Mouse (Mus musculus) MEL (cell line): ENCODE data around the gene Uggt1.

ENCODE experiments used
- CTCF ChIP-seq, 3 experiments: IDR thresholded peaks in 2 of 3; conservative IDR thresholded peaks in 1 of 3; 2 replicates each; pipeline ENCODE4 v1.5.1; 2011 to 2012; ENCODE audit warnings: low read length in 3 of 3, low read depth in 2 of 3, mild to moderate bottlenecking in 2 of 3, improper control_type of control experiment in 1 of 3, inconsistent platforms in 1 of 3, mixed read lengths in 1 of 3, moderate library complexity in 1 of 3; ENCODE audit not compliant: control insufficient read depth in 1 of 3, insufficient read depth in 1 of 3, poor library complexity in 1 of 3, severe bottlenecking in 1 of 3
- EP300 ChIP-seq, 2 experiments: IDR thresholded peaks; 2 replicates each; pipeline ENCODE4 v1.6.1; 2011; ENCODE audit warnings: improper control_type of control experiment in 2 of 2, low read length in 2 of 2, low read depth in 1 of 2, mild to moderate bottlenecking in 1 of 2
- ETS1 ChIP-seq: IDR thresholded peaks from 2 replicates; pipeline ENCODE4 v1.6.1; 2012; ENCODE audit warnings: low read depth, mild to moderate bottlenecking, inconsistent platforms, low read length, improper control_type of control experiment, moderate library complexity
- GABPA ChIP-seq: IDR thresholded peaks from 2 replicates; pipeline ENCODE4 v1.6.1; 2012; ENCODE audit warnings: low read depth, mild to moderate bottlenecking, inconsistent platforms, low read length, improper control_type of control experiment, moderate library complexity
- MAX ChIP-seq: IDR thresholded peaks from 2 replicates; pipeline ENCODE4 v1.6.1; 2011; ENCODE audit warnings: low read length, improper control_type of control experiment
- MEF2A ChIP-seq: IDR thresholded peaks from 2 replicates; pipeline ENCODE4 v1.6.1; 2014; ENCODE audit warnings: low read depth, mild to moderate bottlenecking, inconsistent platforms, low read length, improper control_type of control experiment; ENCODE audit not compliant: poor library complexity, insufficient replicate concordance, severe bottlenecking; ENCODE audit errors: extremely low read depth
- MYC ChIP-seq: IDR thresholded peaks from 2 replicates; pipeline ENCODE4 v1.6.1; 2011; ENCODE audit warnings: low read depth, mild to moderate bottlenecking, low read length, improper control_type of control experiment, moderate library complexity
- POLR2A ChIP-seq, 2 experiments: IDR thresholded peaks; 2 replicates each; pipeline ENCODE4 v1.6.1; 2011 to 2012; ENCODE audit warnings: low read length in 2 of 2, mild to moderate bottlenecking in 2 of 2, control low read depth in 1 of 2, improper control_type of control experiment in 1 of 2, low read depth in 1 of 2, moderate library complexity in 1 of 2; ENCODE audit not compliant: control insufficient read depth in 1 of 2, insufficient read depth in 1 of 2, poor library complexity in 1 of 2
- POLR2AphosphoS5 ChIP-seq: IDR thresholded peaks from 2 replicates; pipeline ENCODE4 v1.6.1; 2012; ENCODE audit warnings: low read depth, borderline replicate concordance, mild to moderate bottlenecking, inconsistent platforms, low read length, moderate library complexity, mixed read lengths
- SMC3 ChIP-seq: IDR thresholded peaks from 2 replicates; pipeline ENCODE4 v1.6.1; 2011; ENCODE audit warnings: low read depth, low read length, improper control_type of control experiment
- UBTF ChIP-seq: IDR thresholded peaks from 2 replicates; pipeline ENCODE4 v1.6.1; 2012; ENCODE audit warnings: low read depth, mild to moderate bottlenecking, inconsistent platforms, low read length, improper control_type of control experiment, moderate library complexity, borderline replicate concordance; ENCODE audit not compliant: insufficient read depth
- USF2 ChIP-seq, 2 experiments: IDR thresholded peaks; 2 replicates each; pipeline ENCODE4 v1.6.1; 2011 to 2012; ENCODE audit warnings: improper control_type of control experiment in 2 of 2, low read length in 2 of 2, borderline replicate concordance in 1 of 2, inconsistent platforms in 1 of 2, low read depth in 1 of 2, mild to moderate bottlenecking in 1 of 2; ENCODE audit not compliant: insufficient read depth in 1 of 2
- ZKSCAN1 ChIP-seq: IDR thresholded peaks from 2 replicates; pipeline ENCODE4 v1.6.1; 2012; ENCODE audit warnings: low read depth, mild to moderate bottlenecking, inconsistent platforms, low read length, improper control_type of control experiment, moderate library complexity

GRCm38 (mm10) chr1:36093741-36094140, 150.8 kb downstream of the Uggt1 start:
- TF ChIP-seq CTCF (IDR thresholded peaks at IDR 0.05 in 2 of 3, conservative IDR thresholded peaks at IDR 0.05 in 1 of 3; ENCODE audit: control insufficient read depth in 1 of 3, insufficient read depth in 1 of 3, low read depth in 2 of 3, low read length in 3 of 3, poor library complexity in 1 of 3, severe bottlenecking in 1 of 3) (no peak), GABPA (no peak), MYC (no peak), MAX (no peak), UBTF (no peak), EP300 (IDR thresholded peaks at IDR 0.05; ENCODE audit: low read depth in 1 of 2, low read length in 2 of 2) (no peak), ZKSCAN1 (no peak), POLR2A (IDR thresholded peaks at IDR 0.05; ENCODE audit: control insufficient read depth in 1 of 2, insufficient read depth in 1 of 2, low read depth in 1 of 2, low read length in 2 of 2, poor library complexity in 1 of 2) (no peak), POLR2AphosphoS5 (no peak), ETS1 (no peak), SMC3 (no peak), USF2 (IDR thresholded peaks at IDR 0.05; ENCODE audit: borderline replicate concordance in 1 of 2, insufficient read depth in 1 of 2, low read depth in 1 of 2, low read length in 2 of 2) (no peak), MEF2A (no peak)
